Mouse (Mus musculus): ENCODE results near the gene Tnfsf9. TPM values are rescaled to one million over a fixed set of nuclear protein-coding genes. Genes with fewer than 3 reads are reported as not detected.
A peak's percentile ranks its signal among the peaks of the same experiment; 100 is the strongest.

Gene Tnfsf9
- polyA plus RNA-seq (2016; fragmentation: Nextera tagmentation; extraction: Ambion mirVana): 5.3 and 7.1 TPM in 2 replicates

DNA sequence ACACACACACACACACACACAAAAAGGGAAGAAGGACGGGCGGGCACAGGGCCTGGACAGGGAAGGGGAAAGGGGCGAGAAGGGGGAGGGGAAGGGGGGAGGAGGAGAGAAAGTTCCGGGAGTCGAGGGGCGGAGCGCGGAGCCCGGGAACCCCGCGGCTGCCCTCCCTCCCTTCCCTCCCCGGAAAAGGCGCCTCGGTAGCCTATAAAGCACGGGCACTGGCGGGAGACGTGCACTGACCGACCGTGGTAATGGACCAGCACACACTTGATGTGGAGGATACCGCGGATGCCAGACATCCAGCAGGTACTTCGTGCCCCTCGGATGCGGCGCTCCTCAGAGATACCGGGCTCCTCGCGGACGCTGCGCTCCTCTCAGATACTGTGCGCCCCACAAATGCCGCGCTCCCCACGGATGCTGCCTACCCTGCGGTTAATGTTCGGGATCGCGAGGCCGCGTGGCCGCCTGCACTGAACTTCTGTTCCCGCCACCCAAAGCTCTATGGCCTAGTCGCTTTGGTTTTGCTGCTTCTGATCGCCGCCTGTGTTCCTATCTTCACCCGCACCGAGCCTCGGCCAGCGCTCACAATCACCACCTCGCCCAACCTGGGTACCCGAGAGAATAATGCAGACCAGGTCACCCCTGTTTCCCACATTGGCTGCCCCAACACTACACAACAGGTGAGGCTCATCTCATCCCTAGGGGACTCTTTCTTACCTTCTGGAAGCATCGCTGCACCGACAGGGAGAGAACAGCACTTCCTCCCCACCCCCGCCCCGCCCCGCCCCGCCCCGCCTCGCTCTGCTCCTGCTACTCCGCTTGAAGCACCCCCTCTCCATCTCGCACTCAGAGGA is at the start of gene Tnfsf9:
Tnfsf9 (plus strand) TSS at position 145 of the 854 bp plus-strand sequence.
- Histone ChIP-seq H3K9me3 (replicated peaks) (no peaks in the 10 kb centered on the region), H3K27ac (ENCODE audit: poor library complexity, severe bottlenecking) (no peak within 1 kb of the TSS), H3K4me1 (replicated peaks) (peaks cover 16% of the 10 kb centered on the region), H3K4me3 (peak within 1 kb of the TSS; percentile 71), H3K27me3 (replicated peaks) (no peaks in the 10 kb centered on the region), H3K36me3 (no peaks in the 10 kb centered on the region), H3K9ac (peak within 1 kb of the TSS; percentile 82), H3K4me2 (peak within 1 kb of the TSS; percentile 98)
- under 1% methylated on average over 53 of the region's 61 CpGs for WGBS
- ATAC-seq (ENCODE audit: insufficient number of reproducible peaks, low FRiP score): peak; percentile 74

DNA sequence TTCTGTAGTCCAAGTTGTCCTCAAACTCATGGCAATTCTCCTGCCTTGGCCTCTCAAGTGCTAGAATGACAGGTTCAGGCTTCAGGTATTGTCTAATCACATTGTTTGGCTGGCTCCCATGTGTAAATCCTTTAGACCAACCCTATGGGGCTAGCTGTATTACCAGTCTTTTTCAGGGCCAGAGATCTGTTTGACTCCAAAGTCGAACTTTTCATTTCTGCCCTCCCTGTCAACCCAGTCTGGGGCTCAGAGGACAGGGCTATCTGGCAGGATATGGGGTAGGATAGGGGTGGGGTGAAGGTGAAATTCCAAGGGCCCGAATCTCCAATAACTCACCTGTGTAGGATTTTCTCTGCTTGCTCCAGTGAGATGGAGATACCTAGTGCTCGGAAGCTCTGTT is 48.9 kb upstream of the Tnfsf9 start:
- H3K27me3 ChIP-seq (replicated peaks): peaks cover 5% of the 10 kb centered on the region
- H3K36me3 ChIP-seq: peaks cover 47% of the 10 kb centered on the region
- no peak overlapping the region for H3K9ac ChIP-seq
- 79% methylated on average over 3 of the region's 3 CpGs for WGBS
- no peak overlapping the region for H3K27ac ChIP-seq (ENCODE audit: poor library complexity, severe bottlenecking)
- ATAC-seq (ENCODE audit: insufficient number of reproducible peaks, low FRiP score): no peak
- no peak overlapping the region for H3K4me3 ChIP-seq
- peaks cover 19% of the 10 kb centered on the region for H3K4me1 ChIP-seq (replicated peaks)
- no peak overlapping the region for H3K4me2 ChIP-seq
- H3K9me3 ChIP-seq (replicated peaks): no peaks in the 10 kb centered on the region

DNA sequence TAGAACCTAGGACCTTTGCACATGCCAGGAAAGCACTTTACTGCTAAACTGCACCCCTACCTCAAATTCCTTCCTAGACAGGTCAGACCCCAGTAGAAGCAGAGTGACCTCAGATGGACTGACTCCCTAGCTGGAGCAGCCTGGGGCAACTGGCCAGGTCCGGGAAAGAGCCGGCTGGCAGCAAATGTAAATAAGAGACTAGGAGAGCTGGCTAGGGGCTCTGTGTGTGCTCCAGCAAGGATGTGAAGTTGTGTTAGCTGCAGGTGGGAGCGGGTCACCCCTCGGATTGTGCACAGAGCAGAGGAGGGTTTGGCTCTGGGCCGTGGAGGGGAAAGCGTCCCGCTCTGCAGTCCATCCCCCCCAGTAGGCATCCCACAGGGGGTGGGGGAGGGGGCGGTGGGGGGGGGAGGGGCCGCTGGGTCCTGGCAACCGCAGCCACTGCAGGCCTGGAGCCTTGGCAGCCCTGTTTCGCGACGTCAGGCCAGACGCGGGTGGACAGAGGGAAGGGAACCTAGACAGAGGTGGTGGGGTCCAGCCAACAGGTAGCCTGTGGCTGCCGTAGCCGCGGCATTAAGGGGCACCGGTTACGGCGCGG is 46.1 kb upstream of the Tnfsf9 start, which contains the start of gene Crb3:
Crb3 (plus strand) TSS at position 215 of the 595 bp plus-strand sequence.
- H3K9me3 ChIP-seq (replicated peaks): no peaks in the 10 kb centered on the region
- H3K4me1 ChIP-seq (replicated peaks): peaks cover 30% of the 10 kb centered on the region
- H3K27ac ChIP-seq (ENCODE audit: poor library complexity, severe bottlenecking): peak within 1 kb of the TSS; percentile 40; the same call in 1 of the 2 replicates
- H3K4me3 ChIP-seq: peak within 1 kb of the TSS; percentile 92
- H3K9ac ChIP-seq: peak within 1 kb of the TSS; percentile 90
- peaks cover 21% of the 10 kb centered on the region for H3K36me3 ChIP-seq
- 8% methylated on average over 5 of the region's 22 CpGs for WGBS
- peak; percentile 3; the same call in 1 of the 2 replicates for ATAC-seq (ENCODE audit: insufficient number of reproducible peaks, low FRiP score)
- H3K4me2 ChIP-seq: peak within 1 kb of the TSS; percentile 88
- H3K27me3 ChIP-seq (replicated peaks): peaks cover 29% of the 10 kb centered on the region

DNA sequence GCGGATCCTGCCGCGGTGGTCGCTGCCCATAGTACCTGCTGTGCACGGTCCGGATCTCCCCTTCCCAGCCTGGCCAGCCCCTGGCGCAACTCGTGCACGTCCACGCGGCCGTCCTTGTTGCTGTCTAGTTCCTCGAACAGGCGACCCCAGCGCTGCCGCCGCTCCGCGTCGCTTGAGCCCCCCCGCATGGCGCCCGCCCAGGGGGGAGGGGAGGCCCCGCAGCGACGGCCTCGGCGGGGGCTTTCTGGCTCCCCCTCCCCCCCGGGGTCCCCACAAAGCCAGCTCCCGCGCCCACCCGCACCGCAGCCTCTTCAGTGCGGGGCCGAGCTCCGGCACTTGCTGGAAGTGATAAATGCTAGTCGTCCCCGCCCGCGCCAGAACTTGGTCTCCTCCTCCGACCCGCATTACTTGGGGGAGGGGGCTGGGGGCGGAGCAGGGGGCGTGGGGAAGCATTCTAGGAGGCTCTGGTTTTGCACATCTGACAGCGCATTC is 45.6 kb upstream of the Tnfsf9 start, which contains the start of gene Slc25a23:
Slc25a23 (minus strand) TSS at position 378 of the 492 bp plus-strand sequence.
- Histone ChIP-seq H3K4me1 (replicated peaks) (peaks cover 30% of the 10 kb centered on the region), H3K36me3 (peaks cover 15% of the 10 kb centered on the region), H3K9ac (peak within 1 kb of the TSS; percentile 90), H3K27ac (ENCODE audit: poor library complexity, severe bottlenecking) (peak within 1 kb of the TSS; percentile 40; the same call in 1 of the 2 replicates), H3K4me2 (peak within 1 kb of the TSS; percentile 88), H3K9me3 (replicated peaks) (no peaks in the 10 kb centered on the region), H3K4me3 (peak within 1 kb of the TSS; percentile 92), H3K27me3 (replicated peaks) (peaks cover 34% of the 10 kb centered on the region)
- under 1% methylated on average over 31 of the region's 45 CpGs for WGBS
- peak; percentile 69 for ATAC-seq (ENCODE audit: insufficient number of reproducible peaks, low FRiP score)

DNA sequence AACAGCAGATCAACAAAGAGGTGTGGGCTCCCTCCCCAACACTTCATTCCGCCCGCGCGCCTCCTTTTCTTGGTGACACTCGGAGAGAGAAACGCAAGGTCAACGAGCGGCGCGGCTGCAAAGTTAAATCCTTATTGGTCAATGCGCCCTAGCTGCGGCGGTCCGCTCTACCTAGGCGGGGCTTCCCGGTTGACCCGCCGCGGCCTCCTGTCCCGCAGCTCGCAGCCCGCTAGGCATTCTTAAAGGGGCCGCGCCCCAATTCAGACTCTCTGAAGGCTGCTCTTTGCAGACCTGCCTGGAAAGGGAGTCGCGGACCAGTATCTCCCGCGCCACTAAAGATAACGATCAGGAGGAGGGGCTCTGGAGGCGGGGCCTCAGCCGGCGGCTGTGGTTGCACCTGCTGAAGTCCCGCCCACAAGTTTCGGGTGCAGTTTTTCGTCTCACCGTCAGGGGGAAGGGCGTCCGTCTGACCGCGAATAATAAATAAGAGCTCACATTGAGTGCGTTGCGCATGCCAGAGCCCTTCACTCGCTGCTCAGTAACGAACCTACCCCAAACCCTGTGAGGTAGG is 44.8 kb upstream of the Tnfsf9 start:
- ATAC-seq (ENCODE audit: insufficient number of reproducible peaks, low FRiP score): peak; percentile 86
- 0 out of 2 replicates have a peak overlapping the region, but pooled peaks have one; percentile 90 for H3K9ac ChIP-seq

DNA sequence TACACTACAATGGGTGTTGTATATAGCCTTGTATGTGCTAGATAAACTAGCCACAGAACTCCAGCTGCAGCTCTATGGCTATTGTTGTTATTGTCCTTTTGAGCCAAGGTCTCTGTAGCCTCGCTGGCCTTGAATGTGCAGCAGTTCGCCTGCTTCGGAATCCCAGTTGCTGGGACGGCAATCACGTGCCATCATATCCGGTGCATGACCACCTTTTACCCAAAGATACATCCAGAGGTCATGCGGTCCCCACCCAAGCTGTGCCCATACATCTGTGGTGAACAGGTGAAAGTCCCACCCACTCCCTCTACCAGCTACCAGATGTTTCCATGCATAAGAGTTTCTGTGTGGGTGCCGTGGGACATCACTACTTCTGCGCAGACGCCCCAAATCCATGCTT is 44.1 kb upstream of the Tnfsf9 start:
- WGBS: 31% methylated on average over 10 of the region's 10 CpGs
- ATAC-seq (ENCODE audit: insufficient number of reproducible peaks, low FRiP score): no peak
- peaks cover 49% of the 10 kb centered on the region for H3K27me3 ChIP-seq (replicated peaks)

More for the DNA sequence above, 44.8 kb upstream of the Tnfsf9 start:
- Histone ChIP-seq H3K4me3 (peak overlapping the region; percentile 92), H3K4me2 (peak overlapping the region; percentile 88), H3K4me1 (replicated peaks) (peaks cover 30% of the 10 kb centered on the region), H3K27me3 (replicated peaks) (peaks cover 42% of the 10 kb centered on the region), H3K36me3 (peaks cover 8% of the 10 kb centered on the region; the same call in 1 of the 2 replicates), H3K27ac (ENCODE audit: poor library complexity, severe bottlenecking) (0 out of 2 replicates have a peak overlapping the region, but pooled peaks have one; percentile 14), H3K9me3 (replicated peaks) (no peaks in the 10 kb centered on the region)
- under 1% methylated on average over 44 of the region's 44 CpGs for WGBS

DNA sequence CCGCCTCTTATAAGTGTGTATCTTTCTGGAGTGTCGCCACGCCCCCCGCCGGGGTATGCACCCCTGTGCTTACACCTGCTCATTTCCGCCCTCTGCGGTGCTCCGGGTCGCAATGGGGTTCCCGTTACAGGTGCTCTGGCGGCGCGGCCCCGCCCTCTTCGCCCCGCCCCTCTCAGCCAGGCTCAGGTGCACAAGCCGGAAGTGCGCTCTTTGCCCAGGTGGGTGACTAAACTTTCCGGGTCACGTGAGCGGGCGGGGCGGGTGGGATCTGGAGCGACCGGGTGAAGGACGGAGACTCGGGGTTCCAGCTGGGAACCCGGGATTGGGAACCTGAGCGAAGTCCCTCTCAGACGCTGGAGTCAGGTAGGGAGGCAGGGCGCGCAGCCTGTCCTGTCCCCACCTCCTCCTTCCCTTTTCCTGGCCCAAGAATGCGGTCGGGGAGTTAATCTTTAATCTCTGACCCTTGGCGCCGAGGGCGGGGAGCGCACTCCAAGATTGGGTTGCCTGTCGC is 43.1 kb upstream of the Tnfsf9 start:
- no peaks in the 10 kb centered on the region for H3K9me3 ChIP-seq (replicated peaks)
- peaks cover 57% of the 10 kb centered on the region for H3K27me3 ChIP-seq (replicated peaks)
- 0 out of 2 replicates have a peak, but pooled peaks cover 2% of the 10 kb centered on the region for H3K36me3 ChIP-seq
- H3K27ac ChIP-seq (ENCODE audit: poor library complexity, severe bottlenecking): no peak overlapping the region
- peak overlapping the region; percentile 42 for H3K4me3 ChIP-seq
- H3K9ac ChIP-seq: peak overlapping the region; percentile 3; the same call in 1 of the 2 replicates
- 2% methylated on average over 37 of the region's 39 CpGs for WGBS
- H3K4me1 ChIP-seq (replicated peaks): peaks cover 30% of the 10 kb centered on the region
- no peak for ATAC-seq (ENCODE audit: insufficient number of reproducible peaks, low FRiP score)
- H3K4me2 ChIP-seq: peak overlapping the region; percentile 69

More for the DNA sequence above, 44.1 kb upstream of the Tnfsf9 start:
- Histone ChIP-seq H3K4me2 (peak overlapping the region; percentile 88), H3K9ac (no peak overlapping the region), H3K4me1 (replicated peaks) (peaks cover 30% of the 10 kb centered on the region), H3K4me3 (peak overlapping the region; percentile 92; the same call in 1 of the 2 replicates), H3K27ac (ENCODE audit: poor library complexity, severe bottlenecking) (no peak overlapping the region), H3K36me3 (0 out of 2 replicates have a peak, but pooled peaks cover 2% of the 10 kb centered on the region), H3K9me3 (replicated peaks) (no peaks in the 10 kb centered on the region)

DNA sequence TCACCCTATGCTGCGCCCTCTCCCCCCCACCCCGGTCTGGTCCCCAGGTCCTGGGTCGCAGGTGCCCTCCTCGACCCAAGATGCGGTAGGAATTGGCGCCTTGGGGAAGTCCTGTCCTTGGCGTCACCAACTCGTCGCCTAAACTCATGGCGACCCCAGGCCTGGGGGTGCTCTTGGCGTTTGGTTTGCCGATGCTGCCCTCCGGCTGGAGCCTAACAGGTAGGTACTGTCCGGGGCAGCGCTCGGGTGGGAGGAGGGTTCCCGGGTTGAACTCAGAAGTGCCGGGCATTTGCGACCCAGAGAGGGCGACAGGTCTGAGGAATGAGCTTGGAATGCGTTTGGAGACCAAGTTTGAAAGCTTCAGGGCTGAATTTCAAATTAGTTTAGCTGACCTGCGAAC is 42.6 kb upstream of the Tnfsf9 start:
- Histone ChIP-seq H3K4me1 (replicated peaks) (peaks cover 30% of the 10 kb centered on the region), H3K4me3 (peak overlapping the region; percentile 42), H3K27ac (ENCODE audit: poor library complexity, severe bottlenecking) (no peak overlapping the region), H3K27me3 (replicated peaks) (peaks cover 61% of the 10 kb centered on the region), H3K9ac (peak overlapping the region; percentile 3; the same call in 1 of the 2 replicates), H3K36me3 (no peaks in the 10 kb centered on the region), H3K9me3 (replicated peaks) (no peaks in the 10 kb centered on the region), H3K4me2 (peak overlapping the region; percentile 69)
- 1% methylated on average over 22 of the region's 22 CpGs for WGBS
- no peak for ATAC-seq (ENCODE audit: insufficient number of reproducible peaks, low FRiP score)

DNA sequence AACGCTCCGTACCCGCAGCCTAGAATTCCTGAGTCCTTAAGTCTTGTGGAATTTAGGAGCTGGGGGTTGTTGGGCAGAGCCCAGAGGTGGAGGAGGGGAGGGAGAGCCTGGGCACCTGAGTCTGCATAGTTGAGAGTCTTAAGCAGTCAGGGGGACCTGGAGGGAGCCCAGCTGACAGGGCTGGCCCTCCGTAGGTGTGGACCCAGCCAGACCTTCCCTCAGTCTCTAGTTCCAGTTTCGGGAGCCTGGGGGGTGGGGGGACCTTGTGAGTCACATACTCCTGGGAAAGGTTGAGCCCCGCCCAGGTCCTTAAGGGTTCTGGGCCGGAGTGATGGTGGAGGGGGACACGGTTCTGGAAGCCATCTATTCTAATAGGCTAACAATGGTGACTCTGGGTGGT is 42.1 kb upstream of the Tnfsf9 start:
- Histone ChIP-seq H3K36me3 (no peaks in the 10 kb centered on the region), H3K4me3 (no peak overlapping the region), H3K9ac (no peak overlapping the region), H3K27ac (ENCODE audit: poor library complexity, severe bottlenecking) (no peak overlapping the region), H3K9me3 (replicated peaks) (no peaks in the 10 kb centered on the region), H3K4me1 (replicated peaks) (peaks cover 26% of the 10 kb centered on the region), H3K4me2 (no peak overlapping the region; the same call in 1 of the 2 replicates), H3K27me3 (replicated peaks) (peaks cover 66% of the 10 kb centered on the region)
- no peak for ATAC-seq (ENCODE audit: insufficient number of reproducible peaks, low FRiP score)
- 11% methylated on average over 8 of the region's 8 CpGs for WGBS

DNA sequence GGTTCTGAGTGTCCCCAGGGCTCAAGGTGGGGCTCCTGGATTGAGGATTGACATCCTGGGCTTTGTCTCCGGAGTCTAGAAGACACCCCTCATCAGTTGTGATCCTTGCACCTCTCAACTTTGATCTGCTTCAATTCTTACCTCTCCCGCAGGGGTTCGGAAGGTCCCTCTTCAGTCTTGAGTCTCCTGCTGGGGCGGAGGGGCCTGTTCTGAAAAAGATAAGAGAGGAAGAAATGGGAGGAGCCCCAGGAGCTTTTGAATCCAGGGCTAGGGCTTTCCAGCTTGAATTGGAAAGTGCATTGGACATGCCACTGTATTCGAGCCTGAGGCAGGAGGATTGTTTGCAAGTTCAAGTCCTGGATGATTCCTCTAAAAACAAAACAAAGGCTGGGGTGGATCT is 38.2 kb upstream of the Tnfsf9 start:
- Histone ChIP-seq H3K9ac (no peak overlapping the region), H3K36me3 (no peaks in the 10 kb centered on the region), H3K4me2 (no peak overlapping the region), H3K9me3 (replicated peaks) (no peaks in the 10 kb centered on the region), H3K4me3 (no peak overlapping the region), H3K4me1 (replicated peaks) (peaks cover 8% of the 10 kb centered on the region), H3K27ac (ENCODE audit: poor library complexity, severe bottlenecking) (no peak overlapping the region), H3K27me3 (replicated peaks) (peaks cover 84% of the 10 kb centered on the region)
- no peak for ATAC-seq (ENCODE audit: insufficient number of reproducible peaks, low FRiP score)
- 32% methylated on average over 5 of the region's 5 CpGs for WGBS
